Mouse (Mus musculus): ENCODE measurements around the gene Dct. TPM values are rescaled to one million over a fixed set of nuclear protein-coding genes. Genes with fewer than 3 reads are reported as not detected.

Dct gene
- under 1 TPM in 1 of 2 experiments, not detected in 1; 0.11 TPM for total RNA-seq (2021)
- long read RNA-seq, experiment 1, partial matches to known transcripts = 0 of 1 reads
- long read RNA-seq, experiment 1, other reads (novel, unspliced or antisense) = 1 of 1 reads
- long read RNA-seq, experiment 2, partial matches to known transcripts = 0 of 1 reads
- long read RNA-seq, experiment 2, other reads (novel, unspliced or antisense) = 0 of 1 reads

GRCm38 (mm10) chr14:118051975-118052630 lies at the start of gene Dct:
Gene Dct, minus strand, starts transcription at chr14:118052244.
- no peak for DNase-seq (ENCODE audit: low spot score in 2 of 2)

GRCm38 (mm10) chr14:118101227-118101990 lies 49.4 kb upstream of the Dct start:
- DNase-seq (ENCODE audit: low spot score in 2 of 2) = no peak

GRCm38 (mm10) chr14:118098265-118098664 lies 46.2 kb upstream of the Dct start:
- DNase-seq (ENCODE audit: low spot score in 2 of 2) = no peak

- no peak for DNase-seq (ENCODE audit: low spot score in 2 of 2)
These were observed 37.9 kb upstream of the Dct start for GRCm38 (mm10) chr14:118089806-118090392.

- peak; percentile 88 to 90 for DNase-seq (ENCODE audit: low spot score in 2 of 2)
These were observed 37.3 kb upstream of the Dct start for GRCm38 (mm10) chr14:118089215-118089805.

GRCm38 (mm10) chr14:118088437-118089207 lies 36.6 kb upstream of the Dct start:
- no peak for DNase-seq (ENCODE audit: low spot score in 2 of 2)

- DNase-seq (ENCODE audit: low spot score in 2 of 2) = no peak
These were observed 34.4 kb upstream of the Dct start for GRCm38 (mm10) chr14:118086271-118087035.

GRCm38 (mm10) chr14:118083851-118084250 lies 31.8 kb upstream of the Dct start:
- no peak for DNase-seq (ENCODE audit: low spot score in 2 of 2)

- no peak for DNase-seq (ENCODE audit: low spot score in 2 of 2)
These were observed 28.6 kb upstream of the Dct start for GRCm38 (mm10) chr14:118080606-118081005.

- DNase-seq (ENCODE audit: low spot score in 2 of 2) = no peak
These were observed 18.1 kb upstream of the Dct start for GRCm38 (mm10) chr14:118070100-118070499.

- DNase-seq (ENCODE audit: low spot score in 2 of 2) = no peak
These were observed 17.5 kb upstream of the Dct start for GRCm38 (mm10) chr14:118069439-118070079.

GRCm38 (mm10) chr14:118061766-118062432 lies 9.9 kb upstream of the Dct start:
- DNase-seq (ENCODE audit: low spot score in 2 of 2) = no peak

- DNase-seq (ENCODE audit: low spot score in 2 of 2) = no peak
These were observed 6.5 kb upstream of the Dct start for GRCm38 (mm10) chr14:118058581-118058886.

GRCm38 (mm10) chr14:118057696-118058580 lies 5.9 kb upstream of the Dct start:
- no peak for DNase-seq (ENCODE audit: low spot score in 2 of 2)

- DNase-seq (ENCODE audit: low spot score in 2 of 2) = no peak
These were observed 726 bp upstream of the Dct start for GRCm38 (mm10) chr14:118052770-118053169.

- DNase-seq (ENCODE audit: low spot score in 2 of 2) = no peak
These were observed 648 bp downstream of the Dct start for GRCm38 (mm10) chr14:118051396-118051795.

GRCm38 (mm10) chr14:118050990-118051389 lies 1.1 kb downstream of the Dct start:
- DNase-seq (ENCODE audit: low spot score in 2 of 2) = no peak

GRCm38 (mm10) chr14:118050431-118050830 lies 1.6 kb downstream of the Dct start:
- DNase-seq (ENCODE audit: low spot score in 2 of 2) = no peak
